Mouse (Mus musculus) stomach, postnatal 0 days (tissue): ENCODE results near the gene Akp3.

Source experiments
- CTCF ChIP-seq: IDR thresholded peaks from 2 replicates; pipeline ENCODE4 v1.5.1; 2016; ENCODE audit warnings: antibody characterized with exemption, low read depth, mild to moderate bottlenecking, moderate library complexity
- EP300 ChIP-seq: optimal IDR thresholded peaks from 2 replicates; pipeline ENCODE3; 2016; ENCODE audit warnings: antibody characterized with exemption

DNA sequence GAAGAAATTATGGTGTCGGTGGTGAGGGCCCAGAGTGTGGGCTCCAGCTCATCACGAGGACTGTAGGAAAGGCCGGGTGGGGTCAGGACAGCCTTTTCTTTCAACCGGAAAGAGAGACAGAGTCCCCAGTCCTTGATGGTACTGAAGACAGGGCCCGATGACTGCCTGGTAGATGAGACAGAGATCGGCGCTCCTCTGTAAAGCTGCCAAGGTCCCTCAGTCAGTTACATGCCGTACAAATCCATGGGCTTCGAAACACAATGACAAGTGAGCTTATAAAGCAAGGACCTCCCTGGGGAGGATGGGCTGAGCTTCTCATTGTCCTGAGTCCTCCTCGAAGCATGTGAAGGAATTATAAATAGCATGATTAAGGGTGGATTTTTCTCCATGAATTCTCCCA, 18.4 kb downstream of the Akp3 start:
- TF ChIP-seq CTCF (no peak), EP300 (no peak)
